Comparison of ENCODE assay signal across 7 mouse cellular contexts in genomic region chr4:139616276-139617000, GRCm38 (mm10). TPM values are rescaled to one million over a fixed set of nuclear protein-coding genes. Genes with fewer than 3 reads are reported as not detected.
DNase-seq lines count a peak whose midpoint lies in the region; ATAC-seq and TF ChIP-seq lines count a peak whose summit lies in the region.

No protein-coding gene starts in this region.

- peaks cover 13% of the 10 kb centered on the region for H3K4me1 ChIP-seq in embryonic facial prominence, embryonic 13.5 days
- peaks cover 32% of the 10 kb centered on the region for H3K4me1 ChIP-seq in hindbrain, embryonic 10.5 days (replicated peaks)
- peaks cover 3% of the 10 kb centered on the region; the same call in 1 of the 2 replicates for H3K4me1 ChIP-seq in limb, embryonic 14.5 days (ENCODE audit: control insufficient read depth, insufficient read depth, low read length)
- peaks cover 8% of the 10 kb centered on the region for H3K4me1 ChIP-seq in midbrain, embryonic 14.5 days (ENCODE audit: control insufficient read depth, insufficient read depth, low read length)

- H3K4me3 ChIP-seq in embryonic facial prominence, embryonic 13.5 days, result peak overlapping the region; percentile 37
- H3K4me3 ChIP-seq in hindbrain, embryonic 10.5 days, result peak overlapping the region; percentile 58
- H3K4me3 ChIP-seq in limb, embryonic 14.5 days (replicated peaks; ENCODE audit: low read length), result peak overlapping the region; percentile 23
- H3K4me3 ChIP-seq in midbrain, embryonic 14.5 days (replicated peaks; ENCODE audit: low read depth, low read length), result peak overlapping the region; percentile 41

- DNase-seq in ZHBTc4 (ENCODE audit: low read depth, low spot score), result peak; percentile 86
- DNase-seq in hindbrain, embryonic 10.5 days (ENCODE audit: low spot score), result peak; percentile 50
- peak; percentile 51 for DNase-seq in limb, embryonic 14.5 days (ENCODE audit: low spot score)
- DNase-seq in midbrain, embryonic 14.5 days, result peak; percentile 76
- peak; percentile 87 for DNase-seq in thymus, postnatal 0 days (ENCODE audit: low spot score)
- no peak for DNase-seq in cerebellum, adult 11 months

- H3K27ac ChIP-seq in embryonic facial prominence, embryonic 13.5 days, result peak overlapping the region; percentile 48; the same call in 1 of the 2 replicates
- H3K27ac ChIP-seq in hindbrain, embryonic 10.5 days, result peak overlapping the region; percentile 88
- H3K27ac ChIP-seq in limb, embryonic 14.5 days (replicated peaks; ENCODE audit: low read depth, low read length), result 0 out of 2 replicates have a peak overlapping the region, but pooled peaks have one; percentile 48
- peak overlapping the region; percentile 60; the same call in 1 of the 2 replicates for H3K27ac ChIP-seq in midbrain, embryonic 14.5 days (replicated peaks; ENCODE audit: low read depth, low read length)

- TF ChIP-seq POLR2A in limb, embryonic 14.5 days (IDR thresholded peaks at IDR 0.05; ENCODE audit: borderline replicate concordance, extremely low read depth, insufficient read depth, insufficient read length), result no peak

- no peaks in the 10 kb centered on the region for H3K27me3 ChIP-seq in embryonic facial prominence, embryonic 13.5 days
- no peaks in the 10 kb centered on the region for H3K27me3 ChIP-seq in hindbrain, embryonic 10.5 days (ENCODE audit: insufficient read depth, poor library complexity, severe bottlenecking)
- H3K27me3 ChIP-seq in limb, embryonic 14.5 days (ENCODE audit: control insufficient read depth, insufficient read depth, low read length), result no peaks in the 10 kb centered on the region
- no peaks in the 10 kb centered on the region for H3K27me3 ChIP-seq in midbrain, embryonic 14.5 days (ENCODE audit: control insufficient read depth, insufficient read depth, low read length)

- 15% methylated on average over 24 of the region's 24 CpGs for WGBS in embryonic facial prominence, embryonic 13.5 days
- 10% methylated on average over 24 of the region's 24 CpGs for WGBS in hindbrain, embryonic 10.5 days
- 18% methylated on average over 24 of the region's 24 CpGs for WGBS in limb, embryonic 14.5 days
- WGBS in midbrain, embryonic 14.5 days, result 7% methylated on average over 24 of the region's 24 CpGs

- H3K36me3 ChIP-seq in embryonic facial prominence, embryonic 13.5 days, result peaks cover 32% of the 10 kb centered on the region
- H3K36me3 ChIP-seq in hindbrain, embryonic 10.5 days, result peaks cover 36% of the 10 kb centered on the region
- H3K36me3 ChIP-seq in limb, embryonic 14.5 days (ENCODE audit: control insufficient read depth, insufficient read depth, low read length), result peaks cover 38% of the 10 kb centered on the region
- peaks cover 14% of the 10 kb centered on the region for H3K36me3 ChIP-seq in midbrain, embryonic 14.5 days (ENCODE audit: control insufficient read depth, insufficient read depth, low read length)

- ATAC-seq in embryonic facial prominence, embryonic 13.5 days (ENCODE audit: insufficient number of reproducible peaks, insufficient read depth, low FRiP score, low TSS enrichment, low read depth), result no peak
- peak; percentile 75 for ATAC-seq in limb, embryonic 14.5 days (ENCODE audit: low FRiP score, low read depth)
- peak; percentile 57; the same call in 1 of the 2 replicates for ATAC-seq in midbrain, embryonic 14.5 days (ENCODE audit: low FRiP score, low TSS enrichment)

- peak overlapping the region; percentile 62 for H3K9ac ChIP-seq in embryonic facial prominence, embryonic 13.5 days
- H3K9ac ChIP-seq in limb, embryonic 14.5 days (ENCODE audit: low read depth, low read length, severe bottlenecking), result peak overlapping the region; percentile 40
- peak overlapping the region; percentile 48; the same call in 1 of the 2 replicates for H3K9ac ChIP-seq in midbrain, embryonic 14.5 days (replicated peaks; ENCODE audit: low read length)

- H3K4me2 ChIP-seq in embryonic facial prominence, embryonic 13.5 days, result peak overlapping the region; percentile 56
- H3K4me2 ChIP-seq in limb, embryonic 14.5 days (replicated peaks; ENCODE audit: low read depth, low read length, severe bottlenecking), result peak overlapping the region; percentile 44
- peak overlapping the region; percentile 64 for H3K4me2 ChIP-seq in midbrain, embryonic 14.5 days (ENCODE audit: low read length)

- H3K9me3 ChIP-seq in embryonic facial prominence, embryonic 13.5 days, result 0 out of 2 replicates have a peak, but pooled peaks cover 6% of the 10 kb centered on the region
- peaks cover 11% of the 10 kb centered on the region for H3K9me3 ChIP-seq in hindbrain, embryonic 10.5 days
- H3K9me3 ChIP-seq in limb, embryonic 14.5 days (ENCODE audit: control insufficient read depth, low read length), result no peaks in the 10 kb centered on the region
- H3K9me3 ChIP-seq in midbrain, embryonic 14.5 days (ENCODE audit: control insufficient read depth, low read length), result no peaks in the 10 kb centered on the region; the same call in 1 of the 2 replicates

RNA-seq across cellular contexts. Expression of gene Aldh4a1, which starts 6.2 kb away (rescaled TPM):
- 29.5 and 29.6 TPM in 2 replicates for polyA plus RNA-seq in embryonic facial prominence, embryonic 13.5 days (2015; fragmentation: Nextera tagmentation; extraction: Ambion mirVana)
- polyA plus RNA-seq in hindbrain, embryonic 10.5 days (2016; fragmentation: Nextera tagmentation; extraction: Ambion mirVana), result 22.5 and 26.3 TPM in 2 replicates
- 21.9 and 25.6 TPM in 2 replicates for polyA plus RNA-seq in limb, embryonic 14.5 days (2012; rRNA removed)
- polyA plus RNA-seq in limb, embryonic 14.5 days (2014; fragmentation: Nextera tagmentation; extraction: Ambion mirVana), result 21.9 and 23.0 TPM in 2 replicates
- polyA plus RNA-seq in midbrain, embryonic 14.5 days (2014; fragmentation: Nextera tagmentation; extraction: Ambion mirVana), result 14.1 and 15.2 TPM in 2 replicates
- polyA plus RNA-seq in thymus, postnatal 0 days (2015; fragmentation: Nextera tagmentation; extraction: Ambion mirVana), result 28.9 and 31.7 TPM in 2 replicates

RNA-seq across cellular contexts. Expression of gene Gm21969, which starts 13.5 kb away (rescaled TPM):
- polyA plus RNA-seq in embryonic facial prominence, embryonic 13.5 days (2015; fragmentation: Nextera tagmentation; extraction: Ambion mirVana), result not detected in 2 replicates
- not detected in 2 replicates for polyA plus RNA-seq in hindbrain, embryonic 10.5 days (2016; fragmentation: Nextera tagmentation; extraction: Ambion mirVana)
- 0.03 TPM in 1 of 2 replicates, not detected in the other for polyA plus RNA-seq in limb, embryonic 14.5 days (2012; rRNA removed)
- polyA plus RNA-seq in limb, embryonic 14.5 days (2014; fragmentation: Nextera tagmentation; extraction: Ambion mirVana), result not detected in 2 replicates
- not detected in 2 replicates for polyA plus RNA-seq in midbrain, embryonic 14.5 days (2014; fragmentation: Nextera tagmentation; extraction: Ambion mirVana)
- polyA plus RNA-seq in thymus, postnatal 0 days (2015; fragmentation: Nextera tagmentation; extraction: Ambion mirVana), result not detected in 2 replicates

RNA-seq across cellular contexts. Expression of gene Tas1r2, which starts 36.9 kb away (rescaled TPM):
- not detected in 2 replicates for polyA plus RNA-seq in embryonic facial prominence, embryonic 13.5 days (2015; fragmentation: Nextera tagmentation; extraction: Ambion mirVana)
- polyA plus RNA-seq in hindbrain, embryonic 10.5 days (2016; fragmentation: Nextera tagmentation; extraction: Ambion mirVana), result not detected in 2 replicates
- polyA plus RNA-seq in limb, embryonic 14.5 days (2012; rRNA removed), result 0.04 and 0.05 TPM in 2 replicates
- not detected in 2 replicates for polyA plus RNA-seq in limb, embryonic 14.5 days (2014; fragmentation: Nextera tagmentation; extraction: Ambion mirVana)
- polyA plus RNA-seq in midbrain, embryonic 14.5 days (2014; fragmentation: Nextera tagmentation; extraction: Ambion mirVana), result not detected in 2 replicates
- polyA plus RNA-seq in thymus, postnatal 0 days (2015; fragmentation: Nextera tagmentation; extraction: Ambion mirVana), result not detected in 2 replicates
